Mouse (Mus musculus) monocyte, adult 2 months (primary cell): ENCODE measurements around the gene Dydc1.
A peak's percentile ranks its signal among the peaks of the same experiment; 100 is the strongest.
"Not testable (repeated sequence)": the region's sequence is repeated elsewhere in the genome, so short reads cannot be mapped to it uniquely, and the experiment has no call there.

Experiments
- DNase-seq, 2 experiments: peaks; one replicate each; pipeline ENCODE4 v3.0.0; 2022; ENCODE audit warnings: low spot score in 2 of 2, low read depth in 1 of 2

Dydc1 gene

GRCm38 (mm10) chr14:41072229-41072943 lies at the start of gene Dydc1:
Dydc1 (plus strand) TSS chr14:41072911.
- no peak for DNase-seq

GRCm38 (mm10) chr14:41025087-41025486 lies 47.6 kb upstream of the Dydc1 start:
- no peak for DNase-seq

- no peak for DNase-seq
Observed at GRCm38 (mm10) chr14:41025594-41026284, 47.0 kb upstream of the Dydc1 start.

GRCm38 (mm10) chr14:41029303-41029702 lies 43.4 kb upstream of the Dydc1 start:
- DNase-seq: no peak

- DNase-seq: no peak
Observed at GRCm38 (mm10) chr14:41030989-41031513, 41.7 kb upstream of the Dydc1 start.

- DNase-seq: peak in 1 of 2 experiments; percentile 25
Observed at GRCm38 (mm10) chr14:41033135-41034110, 39.3 kb upstream of the Dydc1 start.

- peak in 1 of 2 experiments; percentile 30 for DNase-seq
Observed at GRCm38 (mm10) chr14:41035146-41035798, 37.4 kb upstream of the Dydc1 start.

GRCm38 (mm10) chr14:41047402-41047801 lies 25.3 kb upstream of the Dydc1 start:
- no peak for DNase-seq

GRCm38 (mm10) chr14:41050471-41050870 lies 22.2 kb upstream of the Dydc1 start:
- DNase-seq: no peak

- no peak for DNase-seq
Observed at GRCm38 (mm10) chr14:41052481-41052880, 20.2 kb upstream of the Dydc1 start.

- DNase-seq: not testable (repeated sequence)
Observed at GRCm38 (mm10) chr14:41053190-41053589, 19.5 kb upstream of the Dydc1 start.

GRCm38 (mm10) chr14:41065168-41065567 lies 7.5 kb upstream of the Dydc1 start:
- no peak for DNase-seq

GRCm38 (mm10) chr14:41066416-41066815 lies 6.3 kb upstream of the Dydc1 start:
- DNase-seq: no peak

GRCm38 (mm10) chr14:41069108-41069507 lies 3.6 kb upstream of the Dydc1 start, which contains the start of gene Dydc2:
Dydc2 (minus strand) TSS chr14:41069208.
- DNase-seq: no peak

- no peak for DNase-seq
Observed at GRCm38 (mm10) chr14:41070343-41070742, 2.4 kb upstream of the Dydc1 start.

GRCm38 (mm10) chr14:41072944-41073275 lies 199 bp downstream of the Dydc1 start:
- no peak for DNase-seq

- DNase-seq: no peak
Observed at GRCm38 (mm10) chr14:41082408-41082807, 9.7 kb downstream of the Dydc1 start.

- DNase-seq: no peak
Observed at GRCm38 (mm10) chr14:41087509-41087908, 14.8 kb downstream of the Dydc1 start.

GRCm38 (mm10) chr14:41090777-41091176 lies 18.1 kb downstream of the Dydc1 start:
- no peak for DNase-seq

GRCm38 (mm10) chr14:41094114-41094513 lies 21.4 kb downstream of the Dydc1 start:
- DNase-seq: no peak
